30 mouse cellular contexts compared by ENCODE assay signal in the genomic region with DNA sequence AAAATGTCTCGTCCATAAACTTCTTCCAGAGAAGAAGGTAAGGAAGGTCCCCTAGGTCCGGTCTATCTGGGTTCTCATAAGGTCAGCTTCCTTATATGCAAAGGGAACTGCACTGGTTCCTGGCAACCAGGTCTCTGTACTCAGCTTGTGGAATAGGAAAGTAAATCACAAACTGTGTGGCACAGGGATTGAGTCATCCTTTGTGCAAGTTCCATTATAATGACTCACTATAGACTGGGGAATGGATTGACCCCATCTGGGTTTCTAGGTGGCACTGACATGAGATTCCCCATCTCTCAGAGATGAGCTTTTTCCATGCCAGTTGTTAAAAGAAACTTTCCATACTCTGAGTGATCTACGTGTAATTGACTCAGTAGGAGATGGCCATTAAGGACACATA.
DNase-seq lines count a peak whose midpoint lies in the region; ATAC-seq and TF ChIP-seq lines count a peak whose summit lies in the region.
"Had no signal": no experiment of that assay in that cellular context is flagged by ENCODE, and none has a peak within 500 bp of the region (broad histone marks: within the 10 kb centered on the region; RNA-seq: fewer than 3 reads in every experiment).

No protein-coding gene starts in this region.

- in situ Hi-C loops in Patski (cut with MboI; ENCODE audit: low pct_unique_long_range_greater_than_20kb), result no loop called here

- CTCF ChIA-PET in Patski (lab: Charles Lee), result interaction anchor here (1.3 to 1.4 kb wide), 2 partner anchors 15 to 34 kb away, joined by 3 read pairs; no protein-coding TSS in a partner anchor

- DNase-seq in frontal cortex, postnatal 10 days (ENCODE audit: low spot score in 2 of 2), result no peak
- no peak for DNase-seq in Patski (ENCODE audit: low read depth, low spot score)
- DNase-seq in fibroblast of lung, adult 2 months (ENCODE audit: low read depth), result peak; percentile 31
- DNase-seq in testis, postnatal 10 days (ENCODE audit: low spot score), result no peak
- DNase-seq in ovary, adult 18-20 months (ENCODE audit: low spot score), result no peak
- DNase-seq: adrenal gland, postnatal 14 days; cerebellum, adult 11-12 months; cerebellum, adult 9-11 months; gastrocnemius, adult 2 months; gastrocnemius, postnatal 36 days; heart, adult 2 months; heart, postnatal 4 days; kidney, adult 11 months; kidney, postnatal 25 days; lung, embryonic 14.5 days; lung, postnatal 14 days; thymus, postnatal 25 days had no signal

- no peak for TF ChIP-seq CTCF in Patski (IDR thresholded peaks at IDR 0.05)

- POLR2A ChIA-PET in Patski (lab: Charles Lee), result no interaction called here

- ATAC-seq in frontal cortex, adult (ENCODE audit: low TSS enrichment), result peak; percentile 91
- ATAC-seq in Patski, result peak; percentile 92
- no peak for ATAC-seq in intestine, embryonic 15.5 days
- no peak for ATAC-seq in liver, embryonic 12.5 days
- ATAC-seq: forebrain, embryonic 13.5 days; midbrain, embryonic 16.5 days had no signal

- no peaks in the 10 kb centered on the region for H3K36me3 ChIP-seq in intestine, embryonic 15.5 days
- H3K36me3 ChIP-seq in liver, embryonic 12.5 days, result no peaks in the 10 kb centered on the region
- H3K36me3 ChIP-seq: heart, embryonic 12.5 days; hindbrain, embryonic 13.5 days; kidney, embryonic 15.5 days; limb, embryonic 10.5 days; limb, embryonic 15.5 days; liver, embryonic 15.5 days; neural tube, embryonic 12.5 days had no signal

- no peak overlapping the region for H3K4me3 ChIP-seq in intestine, embryonic 15.5 days (replicated peaks)
- no peak overlapping the region for H3K4me3 ChIP-seq in liver, embryonic 12.5 days
- H3K4me3 ChIP-seq: forebrain, embryonic 13.5 days; gastrocnemius, adult 2 months; heart, adult 2 months; heart, embryonic 12.5 days; hindbrain, embryonic 13.5 days; kidney, embryonic 15.5 days; limb, embryonic 10.5 days; limb, embryonic 15.5 days; liver, embryonic 15.5 days; neural tube, embryonic 12.5 days had no signal

- H3K9me3 ChIP-seq in intestine, embryonic 15.5 days, result no peaks in the 10 kb centered on the region
- no peaks in the 10 kb centered on the region for H3K9me3 ChIP-seq in liver, embryonic 12.5 days (replicated peaks)
- H3K9me3 ChIP-seq: forebrain, embryonic 13.5 days; heart, embryonic 12.5 days; hindbrain, embryonic 13.5 days; kidney, embryonic 15.5 days; limb, embryonic 10.5 days; limb, embryonic 15.5 days; liver, embryonic 15.5 days; neural tube, embryonic 12.5 days had no signal

- 85% methylated on average over 3 of the region's 3 CpGs for WGBS in intestine, embryonic 15.5 days
- 63% methylated on average over 3 of the region's 3 CpGs for WGBS in liver, embryonic 12.5 days (ENCODE audit: insufficient replicate concordance)

- H3K4me1 ChIP-seq in intestine, embryonic 15.5 days (replicated peaks), result no peaks in the 10 kb centered on the region
- H3K4me1 ChIP-seq in liver, embryonic 12.5 days, result no peaks in the 10 kb centered on the region
- H3K4me1 ChIP-seq: forebrain, embryonic 13.5 days; heart, embryonic 12.5 days; hindbrain, embryonic 13.5 days; kidney, embryonic 15.5 days; limb, embryonic 10.5 days; limb, embryonic 15.5 days; liver, embryonic 15.5 days; neural tube, embryonic 12.5 days had no signal

- no peak overlapping the region for H3K27ac ChIP-seq in intestine, embryonic 15.5 days
- H3K27ac ChIP-seq in liver, embryonic 12.5 days, result no peak overlapping the region
- H3K27ac ChIP-seq: forebrain, embryonic 13.5 days; gastrocnemius, adult 2 months; heart, adult 2 months; hindbrain, embryonic 13.5 days; kidney, embryonic 15.5 days; limb, embryonic 10.5 days; limb, embryonic 15.5 days; liver, embryonic 15.5 days; neural tube, embryonic 12.5 days had no signal

- H3K4me2 ChIP-seq in intestine, embryonic 15.5 days (replicated peaks), result no peak overlapping the region
- no peak overlapping the region for H3K4me2 ChIP-seq in liver, embryonic 12.5 days
- H3K4me2 ChIP-seq: forebrain, embryonic 13.5 days; heart, embryonic 12.5 days; hindbrain, embryonic 13.5 days; kidney, embryonic 15.5 days; limb, embryonic 15.5 days; liver, embryonic 15.5 days; lung, embryonic 14.5 days; midbrain, embryonic 11.5 days; neural tube, embryonic 12.5 days had no signal

- peaks cover 7% of the 10 kb centered on the region for H3K27me3 ChIP-seq in Patski
- no peaks in the 10 kb centered on the region for H3K27me3 ChIP-seq in intestine, embryonic 15.5 days (replicated peaks)
- no peaks in the 10 kb centered on the region for H3K27me3 ChIP-seq in liver, embryonic 12.5 days (replicated peaks)
- H3K27me3 ChIP-seq: forebrain, embryonic 13.5 days; heart, embryonic 12.5 days; hindbrain, embryonic 13.5 days; kidney, embryonic 15.5 days; limb, embryonic 15.5 days; liver, embryonic 15.5 days; neural tube, embryonic 12.5 days had no signal

- H3K9ac ChIP-seq in intestine, embryonic 15.5 days, result no peak overlapping the region
- H3K9ac ChIP-seq in liver, embryonic 12.5 days, result no peak overlapping the region
- H3K9ac ChIP-seq: forebrain, embryonic 13.5 days; heart, embryonic 12.5 days; hindbrain, embryonic 13.5 days; kidney, embryonic 15.5 days; limb, embryonic 15.5 days; liver, embryonic 15.5 days; lung, embryonic 14.5 days; neural tube, embryonic 12.5 days had no signal

Comparison
In these comparisons a context has a peak if more than half of its experiments do, and no peak if none do; other contexts are left out.
1. ATAC-seq: peak in frontal cortex, adult (single experiment) and Patski (single experiment); none in intestine, embryonic 15.5 days (single experiment) and liver, embryonic 12.5 days (single experiment).